Mouse (Mus musculus): Measurements from ENCODE around the gene Wfdc21. TPM values are rescaled to one million over a fixed set of nuclear protein-coding genes. Genes with fewer than 3 reads are reported as not detected.

Wfdc21 gene
- polyA plus RNA-seq, 1 experiment = 0.77 TPM

- WGBS = 95% methylated on average over 11 of the region's 11 CpGs
- TF ChIP-seq CTCF (conservative IDR thresholded peaks at IDR 0.05; ENCODE audit: insufficient read depth, insufficient read length, low read depth, low read length) (no peak), POLR2A (IDR thresholded peaks at IDR 0.05; ENCODE audit: low read depth, low read length) (no peak)
- Histone ChIP-seq H3K4me1 (ENCODE audit: control insufficient read depth, insufficient read depth, low read length) (no peaks in the 10 kb centered on the region), H3K36me3 (ENCODE audit: control insufficient read depth, insufficient read depth, low read length) (peaks cover 11% of the 10 kb centered on the region), H3K27me3 (replicated peaks; ENCODE audit: control insufficient read depth, insufficient read depth, low read length) (no peaks in the 10 kb centered on the region), H3K4me3 (ENCODE audit: insufficient read depth, low read depth, low read length) (no peak overlapping the region), H3K27ac (ENCODE audit: insufficient read depth, low read depth, low read length) (no peak overlapping the region)
- DNase-seq = no peak
These were observed 27.6 kb downstream of the Wfdc21 start for GRCm38 (mm10) chr11:83774324-83774723.

- 86% methylated on average over 8 of the region's 8 CpGs for WGBS
- H3K36me3 ChIP-seq (ENCODE audit: control insufficient read depth, insufficient read depth, low read length) = peaks cover 12% of the 10 kb centered on the region
- no peaks in the 10 kb centered on the region for H3K27me3 ChIP-seq (replicated peaks; ENCODE audit: control insufficient read depth, insufficient read depth, low read length)
- TF ChIP-seq CTCF (conservative IDR thresholded peaks at IDR 0.05; ENCODE audit: insufficient read depth, insufficient read length, low read depth, low read length) (no peak), POLR2A (IDR thresholded peaks at IDR 0.05; ENCODE audit: low read depth, low read length) (no peak)
- H3K4me3 ChIP-seq (ENCODE audit: insufficient read depth, low read depth, low read length) = no peak overlapping the region
- H3K4me1 ChIP-seq (ENCODE audit: control insufficient read depth, insufficient read depth, low read length) = no peaks in the 10 kb centered on the region
- DNase-seq = no peak
- H3K27ac ChIP-seq (ENCODE audit: insufficient read depth, low read depth, low read length) = no peak overlapping the region
These were observed 30.1 kb downstream of the Wfdc21 start for GRCm38 (mm10) chr11:83776798-83777197.

- Histone ChIP-seq H3K27me3 (replicated peaks; ENCODE audit: control insufficient read depth, insufficient read depth, low read length) (no peaks in the 10 kb centered on the region), H3K4me1 (ENCODE audit: control insufficient read depth, insufficient read depth, low read length) (peaks cover 14% of the 10 kb centered on the region; the same call in 1 of the 2 replicates), H3K4me3 (ENCODE audit: insufficient read depth, low read depth, low read length) (no peak overlapping the region), H3K36me3 (ENCODE audit: control insufficient read depth, insufficient read depth, low read length) (0 out of 2 replicates have a peak, but pooled peaks cover 2% of the 10 kb centered on the region), H3K27ac (ENCODE audit: insufficient read depth, low read depth, low read length) (no peak overlapping the region)
- DNase-seq = no peak
- no peak for TF ChIP-seq POLR2A (IDR thresholded peaks at IDR 0.05; ENCODE audit: low read depth, low read length)
- no peak for TF ChIP-seq CTCF (conservative IDR thresholded peaks at IDR 0.05; ENCODE audit: insufficient read depth, insufficient read length, low read depth, low read length)
- WGBS = 82% methylated on average over 14 of the region's 14 CpGs
These were observed 37.3 kb downstream of the Wfdc21 start for GRCm38 (mm10) chr11:83783931-83784600.

- WGBS = 69% methylated on average over 2 of the region's 2 CpGs
These were observed 37.9 kb downstream of the Wfdc21 start for GRCm38 (mm10) chr11:83784661-83785060.

GRCm38 (mm10) chr11:83785366-83785765, 38.6 kb downstream of the Wfdc21 start:
- WGBS = 3% methylated on average over 2 of the region's 2 CpGs
- Histone ChIP-seq H3K27me3 (replicated peaks; ENCODE audit: control insufficient read depth, insufficient read depth, low read length) (no peaks in the 10 kb centered on the region), H3K4me3 (ENCODE audit: insufficient read depth, low read depth, low read length) (no peak overlapping the region), H3K36me3 (ENCODE audit: control insufficient read depth, insufficient read depth, low read length) (0 out of 2 replicates have a peak, but pooled peaks cover 2% of the 10 kb centered on the region), H3K4me1 (ENCODE audit: control insufficient read depth, insufficient read depth, low read length) (peaks cover 14% of the 10 kb centered on the region; the same call in 1 of the 2 replicates), H3K27ac (ENCODE audit: insufficient read depth, low read depth, low read length) (no peak overlapping the region)
- TF ChIP-seq CTCF (conservative IDR thresholded peaks at IDR 0.05; ENCODE audit: insufficient read depth, insufficient read length, low read depth, low read length) = peak; percentile 68
- TF ChIP-seq POLR2A (IDR thresholded peaks at IDR 0.05; ENCODE audit: low read depth, low read length) = no peak
- peak; percentile 80 for DNase-seq

More at GRCm38 (mm10) chr11:83784661-83785060, 37.9 kb downstream of the Wfdc21 start:
- DNase-seq = no peak
- no peak overlapping the region for H3K4me3 ChIP-seq (ENCODE audit: insufficient read depth, low read depth, low read length)
- TF ChIP-seq CTCF (conservative IDR thresholded peaks at IDR 0.05; ENCODE audit: insufficient read depth, insufficient read length, low read depth, low read length) (peak; percentile 42; the same call in 1 of the 2 replicates), POLR2A (IDR thresholded peaks at IDR 0.05; ENCODE audit: low read depth, low read length) (no peak)
- H3K36me3 ChIP-seq (ENCODE audit: control insufficient read depth, insufficient read depth, low read length) = 0 out of 2 replicates have a peak, but pooled peaks cover 2% of the 10 kb centered on the region
- no peaks in the 10 kb centered on the region for H3K27me3 ChIP-seq (replicated peaks; ENCODE audit: control insufficient read depth, insufficient read depth, low read length)
- H3K27ac ChIP-seq (ENCODE audit: insufficient read depth, low read depth, low read length) = no peak overlapping the region
- peaks cover 14% of the 10 kb centered on the region; the same call in 1 of the 2 replicates for H3K4me1 ChIP-seq (ENCODE audit: control insufficient read depth, insufficient read depth, low read length)

GRCm38 (mm10) chr11:83786835-83787234, 40.1 kb downstream of the Wfdc21 start:
- Histone ChIP-seq H3K27ac (ENCODE audit: insufficient read depth, low read depth, low read length) (peak overlapping the region; percentile 43), H3K4me1 (ENCODE audit: control insufficient read depth, insufficient read depth, low read length) (peaks cover 15% of the 10 kb centered on the region; the same call in 1 of the 2 replicates), H3K36me3 (ENCODE audit: control insufficient read depth, insufficient read depth, low read length) (no peaks in the 10 kb centered on the region), H3K4me3 (ENCODE audit: insufficient read depth, low read depth, low read length) (no peak overlapping the region), H3K27me3 (replicated peaks; ENCODE audit: control insufficient read depth, insufficient read depth, low read length) (no peaks in the 10 kb centered on the region)
- 14% methylated on average over 4 of the region's 4 CpGs for WGBS
- no peak for TF ChIP-seq POLR2A (IDR thresholded peaks at IDR 0.05; ENCODE audit: low read depth, low read length)
- no peak for TF ChIP-seq CTCF (conservative IDR thresholded peaks at IDR 0.05; ENCODE audit: insufficient read depth, insufficient read length, low read depth, low read length)
- DNase-seq = peak; percentile 90

- WGBS = 73% methylated on average over 15 of the region's 15 CpGs
- no peaks in the 10 kb centered on the region for H3K27me3 ChIP-seq (replicated peaks; ENCODE audit: control insufficient read depth, insufficient read depth, low read length)
- H3K4me3 ChIP-seq (ENCODE audit: insufficient read depth, low read depth, low read length) = no peak overlapping the region
- H3K27ac ChIP-seq (ENCODE audit: insufficient read depth, low read depth, low read length) = peak overlapping the region; percentile 43
- H3K36me3 ChIP-seq (ENCODE audit: control insufficient read depth, insufficient read depth, low read length) = no peaks in the 10 kb centered on the region
- peaks cover 19% of the 10 kb centered on the region for H3K4me1 ChIP-seq (ENCODE audit: control insufficient read depth, insufficient read depth, low read length)
- DNase-seq = no peak
- TF ChIP-seq CTCF (conservative IDR thresholded peaks at IDR 0.05; ENCODE audit: insufficient read depth, insufficient read length, low read depth, low read length) (peak; percentile 30), POLR2A (IDR thresholded peaks at IDR 0.05; ENCODE audit: low read depth, low read length) (no peak)
These were observed 40.8 kb downstream of the Wfdc21 start for GRCm38 (mm10) chr11:83787401-83788021.
